Mouse (Mus musculus): ENCODE data around the gene Armc7. TPM values are rescaled to one million over a fixed set of nuclear protein-coding genes. Genes with fewer than 3 reads are reported as not detected.

Armc7 gene
- polyA plus RNA-seq, 1 experiment from 2014 or later, result 7.6 TPM

DNA sequence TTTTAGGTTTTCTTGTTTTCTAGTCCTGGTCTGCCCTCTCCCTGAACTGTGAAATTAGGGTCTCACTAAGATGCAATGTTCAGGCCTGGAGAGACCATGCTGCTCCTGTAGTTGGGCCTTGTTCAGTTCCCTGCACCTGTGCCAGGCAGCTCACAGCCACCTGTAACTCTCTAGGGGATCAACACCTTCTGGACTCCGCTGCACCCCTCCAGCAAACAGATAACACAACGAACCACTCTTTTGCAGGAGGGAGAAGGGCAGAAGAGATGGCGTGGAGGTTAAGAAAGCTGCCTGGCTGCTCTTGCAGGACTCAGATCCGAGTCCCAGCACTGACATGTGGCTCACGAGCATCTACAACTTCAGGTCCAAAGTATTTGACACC, 35.0 kb downstream of the Armc7 start:
- H3K4me2 ChIP-seq (ENCODE audit: low read depth, low read length), result peak overlapping the region; percentile 64
- no peak for DNase-seq (ENCODE audit: low spot score)

GRCm38 (mm10) chr11:115511121-115511520, 35.7 kb downstream of the Armc7 start:
- 63% methylated on average over 2 of the region's 2 CpGs for WGBS
- Histone ChIP-seq H3K9ac (ENCODE audit: low read depth, low read length) (peak overlapping the region; percentile 38; the same call in 1 of the 2 replicates), H3K4me1 (ENCODE audit: control insufficient read depth, insufficient read depth, low read length) (peaks cover 27% of the 10 kb centered on the region)

More for the DNA sequence above, 35.0 kb downstream of the Armc7 start:
- WGBS, result 43% methylated on average over 5 of the region's 5 CpGs
- H3K4me1 ChIP-seq (ENCODE audit: control insufficient read depth, insufficient read depth, low read length), result peaks cover 27% of the 10 kb centered on the region
- H3K4me3 ChIP-seq (ENCODE audit: low read depth, low read length), result no peak overlapping the region
- peak overlapping the region; percentile 45; the same call in 1 of the 2 replicates for H3K9ac ChIP-seq (ENCODE audit: low read depth, low read length)
- ATAC-seq (ENCODE audit: low read depth), result no peak
- no peaks in the 10 kb centered on the region for H3K9me3 ChIP-seq (ENCODE audit: control insufficient read depth, low read length)
- no peaks in the 10 kb centered on the region for H3K27me3 ChIP-seq (replicated peaks; ENCODE audit: control insufficient read depth, insufficient read depth, low read length)
- H3K27ac ChIP-seq (replicated peaks; ENCODE audit: low read depth, low read length), result no peak overlapping the region
- H3K36me3 ChIP-seq (ENCODE audit: control insufficient read depth, insufficient read depth, low read length), result no peaks in the 10 kb centered on the region

DNA sequence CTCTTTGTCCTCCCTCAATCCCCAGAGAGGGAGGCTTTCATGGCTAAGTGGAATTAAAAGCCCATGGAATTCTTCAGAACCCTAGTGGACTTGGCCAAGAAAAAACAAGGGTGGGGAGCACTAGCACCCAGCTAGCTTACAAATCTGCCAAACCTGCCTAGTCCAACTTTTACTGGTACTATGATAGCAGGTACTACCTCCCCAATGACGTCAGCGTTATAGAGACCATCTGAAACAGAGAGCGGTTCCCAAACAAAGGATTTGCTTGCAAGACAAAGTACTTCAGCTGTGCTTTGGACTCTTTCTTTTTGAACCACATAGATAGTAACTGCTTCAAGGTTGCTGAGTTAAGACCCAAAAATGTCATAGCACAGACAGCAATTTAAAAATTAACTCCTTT, 36.5 kb downstream of the Armc7 start:
- Histone ChIP-seq H3K4me2 (ENCODE audit: low read depth, low read length) (peak overlapping the region; percentile 64), H3K9ac (ENCODE audit: low read depth, low read length) (peak overlapping the region; percentile 88), H3K4me3 (ENCODE audit: low read depth, low read length) (peak overlapping the region; percentile 85), H3K4me1 (ENCODE audit: control insufficient read depth, insufficient read depth, low read length) (peaks cover 27% of the 10 kb centered on the region), H3K36me3 (ENCODE audit: control insufficient read depth, insufficient read depth, low read length) (no peaks in the 10 kb centered on the region), H3K9me3 (ENCODE audit: control insufficient read depth, low read length) (no peaks in the 10 kb centered on the region), H3K27me3 (replicated peaks; ENCODE audit: control insufficient read depth, insufficient read depth, low read length) (no peaks in the 10 kb centered on the region), H3K27ac (replicated peaks; ENCODE audit: low read depth, low read length) (peak overlapping the region; percentile 46; the same call in 1 of the 2 replicates)
- peak; percentile 68 for DNase-seq (ENCODE audit: low spot score)
- ATAC-seq (ENCODE audit: low read depth), result no peak
- 47% methylated on average over 3 of the region's 3 CpGs for WGBS

More at GRCm38 (mm10) chr11:115511121-115511520, 35.7 kb downstream of the Armc7 start:
- Histone ChIP-seq H3K36me3 (ENCODE audit: control insufficient read depth, insufficient read depth, low read length) (no peaks in the 10 kb centered on the region), H3K27ac (replicated peaks; ENCODE audit: low read depth, low read length) (no peak overlapping the region), H3K4me2 (ENCODE audit: low read depth, low read length) (peak overlapping the region; percentile 64), H3K9me3 (ENCODE audit: control insufficient read depth, low read length) (no peaks in the 10 kb centered on the region), H3K27me3 (replicated peaks; ENCODE audit: control insufficient read depth, insufficient read depth, low read length) (no peaks in the 10 kb centered on the region), H3K4me3 (ENCODE audit: low read depth, low read length) (peak overlapping the region; percentile 85)
- DNase-seq (ENCODE audit: low spot score), result no peak
- no peak for ATAC-seq (ENCODE audit: low read depth)

DNA sequence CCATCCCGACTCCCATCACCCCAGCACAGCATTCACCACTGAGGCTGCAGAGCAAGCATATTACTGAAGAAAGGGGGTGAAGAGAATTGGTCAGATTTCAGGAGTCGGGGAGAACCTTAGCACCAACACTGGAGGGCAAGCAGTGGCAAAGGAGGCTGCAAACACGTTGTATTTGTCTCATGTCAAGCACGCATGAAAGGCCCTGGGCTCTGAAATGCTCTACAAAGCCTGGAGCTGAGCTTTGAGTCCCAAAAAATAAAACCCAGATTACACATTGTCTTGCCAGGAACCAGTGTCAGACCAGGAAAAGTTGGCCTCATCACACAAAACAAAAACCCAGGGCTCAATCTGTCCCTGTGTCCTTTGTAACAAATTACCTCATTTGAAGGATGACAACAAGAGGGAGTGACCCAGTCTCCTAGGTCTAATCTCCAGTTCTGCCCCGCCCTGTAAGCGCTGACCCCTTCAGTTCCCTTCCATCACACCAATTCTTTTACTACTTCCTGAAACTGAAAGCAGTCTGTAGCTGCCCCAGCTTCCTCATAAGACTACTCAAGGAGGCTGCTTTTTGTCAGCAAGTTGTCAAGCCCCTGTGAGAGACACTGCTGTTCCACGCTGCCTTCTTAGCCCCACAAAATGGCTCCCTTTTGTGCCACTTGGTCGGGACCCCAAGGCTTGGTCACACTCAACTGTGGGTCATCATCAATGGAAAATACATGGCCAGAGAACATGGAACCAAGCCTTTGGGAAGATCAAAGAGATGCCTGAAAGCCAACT, 37.1 kb downstream of the Armc7 start:
- H3K9ac ChIP-seq (ENCODE audit: low read depth, low read length), result peak overlapping the region; percentile 88
- H3K4me1 ChIP-seq (ENCODE audit: control insufficient read depth, insufficient read depth, low read length), result peaks cover 27% of the 10 kb centered on the region
- H3K4me3 ChIP-seq (ENCODE audit: low read depth, low read length), result peak overlapping the region; percentile 85
- H3K4me2 ChIP-seq (ENCODE audit: low read depth, low read length), result peak overlapping the region; percentile 64
- no peaks in the 10 kb centered on the region for H3K9me3 ChIP-seq (ENCODE audit: control insufficient read depth, low read length)
- 23% methylated on average over 8 of the region's 8 CpGs for WGBS
- no peak for ATAC-seq (ENCODE audit: low read depth)
- peak overlapping the region; percentile 46 for H3K27ac ChIP-seq (replicated peaks; ENCODE audit: low read depth, low read length)
- H3K36me3 ChIP-seq (ENCODE audit: control insufficient read depth, insufficient read depth, low read length), result no peaks in the 10 kb centered on the region
- H3K27me3 ChIP-seq (replicated peaks; ENCODE audit: control insufficient read depth, insufficient read depth, low read length), result no peaks in the 10 kb centered on the region
- DNase-seq (ENCODE audit: low spot score), result no peak

- Histone ChIP-seq H3K4me3 (ENCODE audit: low read depth, low read length) (peak overlapping the region; percentile 85), H3K9ac (ENCODE audit: low read depth, low read length) (peak overlapping the region; percentile 88), H3K27me3 (replicated peaks; ENCODE audit: control insufficient read depth, insufficient read depth, low read length) (no peaks in the 10 kb centered on the region), H3K9me3 (ENCODE audit: control insufficient read depth, low read length) (no peaks in the 10 kb centered on the region), H3K27ac (replicated peaks; ENCODE audit: low read depth, low read length) (peak overlapping the region; percentile 75; the same call in 1 of the 2 replicates), H3K36me3 (ENCODE audit: control insufficient read depth, insufficient read depth, low read length) (no peaks in the 10 kb centered on the region), H3K4me2 (ENCODE audit: low read depth, low read length) (peak overlapping the region; percentile 64), H3K4me1 (ENCODE audit: control insufficient read depth, insufficient read depth, low read length) (peaks cover 27% of the 10 kb centered on the region)
- DNase-seq (ENCODE audit: low spot score) (peak; percentile 58), ATAC-seq (ENCODE audit: low read depth) (peak; percentile 54)
- WGBS, result under 1% methylated on average over 46 of the region's 57 CpGs
Measured at GRCm38 (mm10) chr11:115513271-115514237, 38.1 kb downstream of the Armc7 start.

DNA sequence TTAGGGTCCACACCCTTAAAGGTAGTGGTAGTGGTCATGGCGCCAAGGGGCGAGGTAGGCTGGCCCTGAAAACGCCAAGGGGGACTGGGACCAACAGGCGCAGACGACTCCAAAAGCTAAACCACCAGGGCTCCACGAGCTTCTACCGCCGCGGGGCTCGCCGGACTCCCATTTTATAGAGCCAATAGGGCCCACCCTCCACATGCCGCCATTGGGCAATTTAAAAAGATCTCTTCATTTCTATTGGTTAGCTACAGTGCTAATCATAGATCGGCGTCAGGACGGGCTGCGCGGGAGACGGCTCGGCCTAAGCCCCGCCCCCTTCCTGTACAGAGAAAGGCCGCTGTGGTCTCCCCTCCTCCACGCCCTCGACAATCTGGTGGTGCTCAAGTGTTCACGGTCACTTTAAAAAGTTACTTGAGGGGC, 38.8 kb downstream of the Armc7 start, which contains the start of gene Jpt1:
Gene Jpt1 (minus strand): TSS at position 150 of the 426 bp plus-strand sequence.
- DNase-seq (ENCODE audit: low spot score) (peak; percentile 98), ATAC-seq (ENCODE audit: low read depth) (peak; percentile 98)
- Histone ChIP-seq H3K27me3 (replicated peaks; ENCODE audit: control insufficient read depth, insufficient read depth, low read length) (no peaks in the 10 kb centered on the region), H3K4me2 (ENCODE audit: low read depth, low read length) (peak within 1 kb of the TSS; percentile 64), H3K36me3 (ENCODE audit: control insufficient read depth, insufficient read depth, low read length) (no peaks in the 10 kb centered on the region), H3K4me3 (ENCODE audit: low read depth, low read length) (peak within 1 kb of the TSS; percentile 85), H3K9ac (ENCODE audit: low read depth, low read length) (peak within 1 kb of the TSS; percentile 88), H3K9me3 (ENCODE audit: control insufficient read depth, low read length) (no peaks in the 10 kb centered on the region), H3K4me1 (ENCODE audit: control insufficient read depth, insufficient read depth, low read length) (peaks cover 27% of the 10 kb centered on the region), H3K27ac (replicated peaks; ENCODE audit: low read depth, low read length) (peak within 1 kb of the TSS; percentile 75; the same call in 1 of the 2 replicates)
- WGBS, result under 1% methylated on average over 18 of the region's 24 CpGs

DNA sequence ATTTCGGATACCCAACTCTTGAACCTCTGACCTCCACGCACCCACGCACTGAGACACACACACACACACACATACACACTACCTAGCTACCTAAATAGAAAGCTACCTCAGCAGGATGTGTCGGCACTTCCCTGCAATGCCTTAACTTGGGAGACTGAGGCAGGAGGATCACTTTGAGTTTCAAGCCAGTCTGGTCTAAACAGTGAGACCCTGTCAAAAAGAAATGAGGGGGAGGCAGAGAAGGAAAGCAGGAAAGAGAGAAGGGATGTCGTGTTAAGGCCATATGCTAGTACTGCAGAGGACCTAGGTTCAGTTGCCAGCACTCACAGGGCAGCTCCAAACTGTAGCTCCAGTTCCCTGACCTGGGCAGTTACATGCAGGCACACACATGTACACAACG, 39.6 kb downstream of the Armc7 start:
- no peaks in the 10 kb centered on the region for H3K36me3 ChIP-seq (ENCODE audit: control insufficient read depth, insufficient read depth, low read length)
- H3K4me3 ChIP-seq (ENCODE audit: low read depth, low read length), result no peak overlapping the region
- H3K27me3 ChIP-seq (replicated peaks; ENCODE audit: control insufficient read depth, insufficient read depth, low read length), result no peaks in the 10 kb centered on the region
- H3K4me2 ChIP-seq (ENCODE audit: low read depth, low read length), result 0 out of 2 replicates have a peak overlapping the region, but pooled peaks have one; percentile 54
- DNase-seq (ENCODE audit: low spot score) (no peak), ATAC-seq (ENCODE audit: low read depth) (no peak)
- H3K9ac ChIP-seq (ENCODE audit: low read depth, low read length), result no peak overlapping the region
- H3K27ac ChIP-seq (replicated peaks; ENCODE audit: low read depth, low read length), result no peak overlapping the region
- peaks cover 26% of the 10 kb centered on the region for H3K4me1 ChIP-seq (ENCODE audit: control insufficient read depth, insufficient read depth, low read length)
- no peaks in the 10 kb centered on the region for H3K9me3 ChIP-seq (ENCODE audit: control insufficient read depth, low read length)
- WGBS, result 64% methylated on average over 6 of the region's 6 CpGs

DNA sequence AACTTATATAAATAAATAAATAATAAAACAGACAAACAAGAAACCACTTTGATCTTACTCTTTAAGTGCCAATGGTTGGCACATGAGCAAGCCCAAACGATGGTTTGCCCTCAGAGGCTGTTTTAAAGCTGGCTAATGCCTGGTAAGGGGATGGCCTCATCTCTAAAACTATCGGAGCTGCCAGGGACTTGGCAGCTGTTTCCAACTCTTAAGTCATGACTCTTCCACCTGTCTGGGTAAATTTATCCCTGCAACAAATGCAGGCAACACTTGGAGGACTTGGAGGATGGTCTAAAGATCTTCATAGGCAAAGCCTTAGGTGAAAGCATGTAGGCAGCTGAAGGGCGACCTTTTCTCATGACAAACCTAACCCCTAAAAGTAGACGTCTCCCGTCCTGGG, 41.5 kb downstream of the Armc7 start:
- no peaks in the 10 kb centered on the region for H3K9me3 ChIP-seq (ENCODE audit: control insufficient read depth, low read length)
- ATAC-seq (ENCODE audit: low read depth), result no peak
- H3K27ac ChIP-seq (replicated peaks; ENCODE audit: low read depth, low read length), result no peak overlapping the region
- H3K36me3 ChIP-seq (ENCODE audit: control insufficient read depth, insufficient read depth, low read length), result peaks cover 3% of the 10 kb centered on the region; the same call in 1 of the 2 replicates
- H3K4me1 ChIP-seq (ENCODE audit: control insufficient read depth, insufficient read depth, low read length), result peaks cover 8% of the 10 kb centered on the region
- 77% methylated on average over 5 of the region's 5 CpGs for WGBS
- H3K4me2 ChIP-seq (ENCODE audit: low read depth, low read length), result no peak overlapping the region
- DNase-seq (ENCODE audit: low spot score), result no peak
- H3K4me3 ChIP-seq (ENCODE audit: low read depth, low read length), result no peak overlapping the region
- H3K27me3 ChIP-seq (replicated peaks; ENCODE audit: control insufficient read depth, insufficient read depth, low read length), result no peaks in the 10 kb centered on the region
- no peak overlapping the region for H3K9ac ChIP-seq (ENCODE audit: low read depth, low read length)
